Mouse (Mus musculus) spleen, adult 2 months (tissue): ENCODE measurements around the gene E130308A19Rik.

Source experiments
- CTCF ChIP-seq: fragments of 200-500 bp; IDR thresholded peaks from 2 replicates; pipeline ENCODE4 v1.5.1; 2011; ENCODE audit warnings: mild to moderate bottlenecking, inconsistent platforms; ENCODE audit not compliant: insufficient read depth, insufficient read length, insufficient replicate concordance; ENCODE audit errors: extremely low read depth
- POLR2A ChIP-seq: fragments of 200-500 bp; IDR thresholded peaks from 2 replicates; pipeline ENCODE4 v1.6.1; 2011; ENCODE audit warnings: low read depth, low read length, inconsistent platforms

- TF ChIP-seq POLR2A, result no peak
- no peak for TF ChIP-seq CTCF
These were observed 44.0 kb downstream of the E130308A19Rik start for GRCm38 (mm10) chr4:59670015-59670414.
